Mouse (Mus musculus) kidney, postnatal 0 days (tissue): ENCODE data around the gene Myb. TPM values are rescaled to one million over a fixed set of nuclear protein-coding genes. Genes with fewer than 3 reads are reported as not detected.

Source experiments
- ATAC-seq: fragments of 200-750 bp; cut with Nextera tagmentation; replicated peaks from 2 replicates; pipeline ENCODE4 v1.8.0; 2017; ENCODE audit warnings: low read depth, moderate number of reproducible peaks, moderate TSS enrichment, moderate library complexity; ENCODE audit not compliant: low FRiP score
- DNase-seq: peaks from one replicate; pipeline ENCODE4 v3.0.0-alpha.2; 2016; ENCODE audit warnings: low spot score
- H3K27ac ChIP-seq: fragments of 300-500 bp; sonication (generic); 2 replicates; pipeline ENCODE4 v1.5.1; 2014; ENCODE audit warnings: mild to moderate bottlenecking
- H3K27me3 ChIP-seq: fragments of 300-500 bp; sonication (generic); 2 replicates; pipeline ENCODE4 v1.6.1; 2014; ENCODE audit warnings: low read length, mixed read lengths; ENCODE audit not compliant: insufficient read depth
- H3K36me3 ChIP-seq: fragments of 300-500 bp; sonication (generic); 2 replicates; pipeline ENCODE4 v1.6.1; 2014; ENCODE audit warnings: low read length, mixed read lengths; ENCODE audit not compliant: insufficient read depth
- H3K4me1 ChIP-seq: fragments of 300-500 bp; sonication (generic); replicated peaks from 2 replicates; pipeline ENCODE4 v1.6.1; 2014; ENCODE audit warnings: antibody characterized with exemption, low read length, mixed read lengths; ENCODE audit not compliant: insufficient read depth
- H3K4me2 ChIP-seq: fragments of 300-500 bp; sonication (generic); 2 replicates; pipeline ENCODE4 v1.6.1; 2014; ENCODE audit warnings: mild to moderate bottlenecking, low read length, moderate library complexity, mixed read lengths
- H3K4me3 ChIP-seq: fragments of 300-500 bp; sonication (generic); replicated peaks from 2 replicates; pipeline ENCODE4 v1.5.1; 2014; ENCODE audit warnings: low read depth, low read length
- H3K9ac ChIP-seq: fragments of 300-500 bp; sonication (generic); 2 replicates; pipeline ENCODE4 v1.6.1; 2014; ENCODE audit warnings: low read depth, low read length
- H3K9me3 ChIP-seq: fragments of 300-500 bp; sonication (generic); replicated peaks from 2 replicates; pipeline ENCODE4 v1.6.1; 2016; ENCODE audit warnings: low read length, inconsistent platforms, mixed read lengths
- CTCF ChIP-seq: IDR thresholded peaks from 2 replicates; pipeline ENCODE4 v1.5.1; 2016; ENCODE audit warnings: antibody characterized with exemption, low read depth, mild to moderate bottlenecking, moderate library complexity
- WGBS: fragments of 180-500 bp; shearing (Covaris S2); extraction: QIAGEN DNeasy Blood & Tissue Kit; methylation state at CpG from one replicate; pipeline ENCODE4 v1.1.7; 2014; 5-methylcytosine and 5-hydroxymethylcytosine counted together
- polyA plus RNA-seq: library from polyadenylated mRNA; unstranded; fragments of >200 nt; fragmentation: Nextera tagmentation; extraction: Ambion mirVana; gene quantifications from 2 replicates; pipeline ENCODE4 v1.2.1, GENCODE M21; 2015

Gene Myb
- 2.2 and 2.7 TPM in 2 replicates for polyA plus RNA-seq

DNA sequence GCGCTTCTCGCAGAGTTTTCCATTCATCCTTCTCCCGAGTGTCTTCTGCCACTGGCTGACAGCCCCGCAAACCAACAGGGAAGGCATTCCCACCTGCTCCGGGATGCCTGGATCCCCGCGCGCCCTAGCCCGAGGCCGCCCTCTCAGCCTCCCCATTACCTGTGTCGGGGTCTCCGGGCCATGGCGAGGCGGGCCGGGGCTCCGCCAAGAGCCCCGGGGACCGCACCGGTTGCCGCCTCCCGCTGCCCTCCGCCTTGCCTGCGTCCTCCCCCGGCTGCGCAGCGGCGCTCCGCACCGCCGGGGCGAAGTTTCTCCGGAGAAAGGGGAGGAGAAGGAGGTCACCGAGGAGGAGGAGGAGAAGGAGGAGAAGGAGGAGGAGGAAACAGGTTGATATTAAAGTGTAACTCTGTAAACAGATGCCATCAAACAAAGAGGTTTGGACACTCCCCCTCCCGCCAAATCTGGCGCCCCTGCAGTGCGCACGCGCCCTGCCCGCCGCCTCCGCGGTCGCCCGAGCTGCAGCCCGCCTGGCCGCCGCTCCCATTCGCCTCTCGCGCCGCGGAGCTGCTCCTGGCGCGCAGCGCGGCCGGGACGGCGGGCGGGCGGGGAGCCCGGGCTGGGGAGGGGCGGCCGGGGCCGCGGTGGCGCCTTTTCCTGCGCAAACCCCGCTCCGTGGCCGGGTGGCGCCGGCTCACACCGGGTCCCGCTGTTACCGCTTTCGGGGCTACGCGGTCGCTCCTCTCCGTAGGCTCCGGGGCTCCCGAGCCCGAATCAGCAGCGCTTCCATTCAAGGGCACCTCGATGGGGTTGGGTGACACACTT lies at the start of gene Myb:
Gene Myb, minus strand, starts transcription at position 448 of the 822 bp plus-strand sequence.
- H3K36me3 ChIP-seq = no peaks in the 10 kb centered on the region
- H3K9ac ChIP-seq = peak within 1 kb of the TSS; percentile 63
- H3K27ac ChIP-seq = no peak within 1 kb of the TSS
- H3K4me1 ChIP-seq = peaks cover 10% of the 10 kb centered on the region; the same call in 1 of the 2 replicates
- H3K4me3 ChIP-seq = peak within 1 kb of the TSS; percentile 66
- ATAC-seq (peak; percentile 77), DNase-seq (peak; percentile 74)
- peak within 1 kb of the TSS; percentile 100 for H3K4me2 ChIP-seq
- no peak for TF ChIP-seq CTCF
- WGBS = under 1% methylated on average over 77 of the region's 86 CpGs
- no peaks in the 10 kb centered on the region for H3K9me3 ChIP-seq
- H3K27me3 ChIP-seq = peaks cover 3% of the 10 kb centered on the region; the same call in 1 of the 2 replicates

DNA sequence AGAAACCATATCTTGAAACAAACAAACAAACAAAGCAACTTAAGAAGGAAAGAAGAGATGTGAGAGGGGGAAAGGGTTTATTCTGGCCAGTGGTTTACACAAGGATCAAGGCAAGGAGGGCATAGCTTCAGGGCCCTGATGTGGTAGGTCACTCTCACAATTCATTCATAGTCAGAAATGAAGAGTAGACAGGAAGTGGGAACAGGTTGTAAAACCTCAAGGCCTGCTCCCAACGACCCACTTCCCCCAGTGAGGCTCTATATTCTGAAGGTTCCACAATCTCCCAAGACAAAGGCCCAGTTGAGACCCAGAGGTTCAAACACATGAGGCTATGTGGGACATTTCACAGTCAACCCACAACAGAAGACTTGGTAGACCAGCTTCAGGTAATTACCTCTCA lies 46.6 kb upstream of the Myb start:
- Histone ChIP-seq H3K4me3 (no peak overlapping the region), H3K27ac (no peak overlapping the region), H3K4me2 (no peak overlapping the region), H3K9me3 (no peaks in the 10 kb centered on the region), H3K36me3 (no peaks in the 10 kb centered on the region), H3K9ac (no peak overlapping the region), H3K4me1 (no peaks in the 10 kb centered on the region), H3K27me3 (no peaks in the 10 kb centered on the region)
- ATAC-seq (no peak), DNase-seq (no peak)
- WGBS = 71% methylated on average over 1 of the region's 1 CpGs
- no peak for TF ChIP-seq CTCF

DNA sequence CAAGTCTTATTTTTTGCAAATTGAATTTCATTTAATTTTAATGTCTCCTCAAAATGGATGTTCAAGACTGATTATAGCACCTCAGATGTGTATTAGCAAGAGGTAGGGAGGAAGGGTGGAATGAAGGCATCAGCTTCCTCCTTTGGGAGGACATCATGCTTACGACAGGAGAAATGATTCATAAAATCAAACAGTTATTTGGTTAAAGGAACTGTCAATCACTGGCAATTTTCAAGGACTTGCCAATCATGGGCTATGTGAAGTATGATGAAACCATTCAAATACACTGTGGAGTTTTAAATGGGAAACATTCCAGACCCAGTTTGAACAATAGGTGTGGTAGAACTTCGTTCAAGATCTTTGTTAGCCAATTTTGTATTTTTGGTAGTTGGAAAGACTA lies 45.4 kb upstream of the Myb start:
- 83% methylated on average over 2 of the region's 2 CpGs for WGBS
- H3K27ac ChIP-seq = no peak overlapping the region
- ATAC-seq = no peak
- no peaks in the 10 kb centered on the region for H3K36me3 ChIP-seq
- no peak overlapping the region for H3K9ac ChIP-seq
- H3K27me3 ChIP-seq = no peaks in the 10 kb centered on the region
- H3K4me3 ChIP-seq = no peak overlapping the region
- no peak for DNase-seq
- H3K4me1 ChIP-seq = no peaks in the 10 kb centered on the region
- no peak for TF ChIP-seq CTCF
- H3K4me2 ChIP-seq = no peak overlapping the region
- no peaks in the 10 kb centered on the region for H3K9me3 ChIP-seq

DNA sequence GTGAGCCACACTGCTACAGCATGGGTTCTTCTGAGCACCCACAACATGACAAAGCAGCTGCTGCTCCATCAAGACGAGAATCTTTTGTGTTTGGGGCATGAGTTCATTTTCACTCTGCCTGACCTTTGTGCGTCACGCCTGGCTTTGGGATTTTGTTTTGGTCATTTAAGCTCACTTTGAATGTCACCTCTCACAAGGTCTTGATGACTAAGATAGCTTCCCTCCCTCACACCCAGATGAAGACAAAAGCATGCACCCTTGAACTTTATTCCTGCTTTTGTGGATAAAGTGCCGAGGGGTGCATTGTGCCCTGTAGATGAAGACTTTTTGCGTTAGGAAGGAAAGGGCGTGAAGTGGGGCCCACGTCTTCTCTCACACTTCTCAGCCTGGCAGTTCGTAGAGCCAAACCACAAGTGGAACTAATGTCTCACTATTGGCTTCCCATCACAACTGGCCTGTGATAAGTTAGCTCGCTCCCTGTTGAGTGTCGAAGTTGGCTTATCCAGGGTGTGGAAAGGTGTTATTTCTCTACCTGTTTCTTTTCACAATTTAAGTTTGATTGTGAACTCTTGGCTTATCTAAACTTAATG lies 43.8 kb upstream of the Myb start:
- ATAC-seq = no peak
- TF ChIP-seq CTCF = no peak
- H3K4me3 ChIP-seq = no peak overlapping the region
- no peak overlapping the region for H3K27ac ChIP-seq
- no peak overlapping the region for H3K4me2 ChIP-seq
- no peak for DNase-seq
- no peaks in the 10 kb centered on the region for H3K4me1 ChIP-seq
- 80% methylated on average over 10 of the region's 10 CpGs for WGBS
- H3K36me3 ChIP-seq = no peaks in the 10 kb centered on the region
- no peaks in the 10 kb centered on the region for H3K27me3 ChIP-seq
- H3K9me3 ChIP-seq = no peaks in the 10 kb centered on the region
- no peak overlapping the region for H3K9ac ChIP-seq

DNA sequence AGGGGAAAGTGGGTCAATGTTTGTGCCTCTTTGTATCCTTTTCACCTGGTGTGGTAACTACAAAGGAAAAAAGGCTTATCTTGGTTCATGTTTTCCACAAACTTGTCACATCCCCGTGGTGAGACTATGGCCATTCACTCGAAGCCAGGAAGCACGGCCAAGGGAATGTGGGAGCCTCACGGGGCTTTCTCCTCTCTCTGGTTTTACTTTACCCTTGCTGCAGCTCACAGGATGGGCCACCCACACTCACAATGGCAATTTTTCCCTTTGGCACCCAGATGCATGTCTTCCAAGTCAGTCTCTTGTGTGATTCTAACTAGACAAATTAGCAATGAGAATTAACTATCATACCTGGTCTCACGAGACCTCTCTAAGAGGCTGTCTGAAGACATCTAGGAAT lies 43.1 kb upstream of the Myb start:
- no peak for ATAC-seq
- H3K4me3 ChIP-seq = no peak overlapping the region
- no peaks in the 10 kb centered on the region for H3K27me3 ChIP-seq
- no peak overlapping the region for H3K4me2 ChIP-seq
- H3K4me1 ChIP-seq = no peaks in the 10 kb centered on the region
- H3K9me3 ChIP-seq = no peaks in the 10 kb centered on the region
- no peak overlapping the region for H3K27ac ChIP-seq
- TF ChIP-seq CTCF = no peak
- no peaks in the 10 kb centered on the region for H3K36me3 ChIP-seq
- no peak overlapping the region for H3K9ac ChIP-seq
- WGBS = 91% methylated on average over 5 of the region's 5 CpGs
- no peak for DNase-seq

DNA sequence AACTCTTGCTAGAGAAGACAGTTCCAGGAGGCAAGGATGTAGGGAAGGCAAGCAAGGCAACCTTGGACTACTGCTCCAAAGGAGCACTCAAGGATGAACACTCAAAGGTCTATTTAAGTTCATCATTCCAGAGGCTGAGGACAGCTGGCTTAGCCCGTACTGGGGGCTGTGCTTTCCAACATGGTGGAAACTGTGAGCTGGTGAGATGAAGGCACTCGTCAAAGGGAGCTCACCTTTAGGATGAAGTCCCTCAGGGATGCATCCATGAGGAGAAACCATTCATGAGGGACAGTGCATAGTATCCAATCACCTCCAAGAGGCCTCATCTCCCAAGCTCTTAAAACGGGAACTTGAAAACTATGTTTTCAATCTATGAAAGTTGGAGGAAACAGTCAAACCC lies 42.7 kb upstream of the Myb start:
- Histone ChIP-seq H3K4me3 (no peak overlapping the region), H3K4me2 (no peak overlapping the region), H3K4me1 (no peaks in the 10 kb centered on the region), H3K27ac (no peak overlapping the region), H3K9me3 (no peaks in the 10 kb centered on the region), H3K27me3 (no peaks in the 10 kb centered on the region), H3K9ac (no peak overlapping the region), H3K36me3 (no peaks in the 10 kb centered on the region)
- no peak for TF ChIP-seq CTCF
- ATAC-seq (no peak), DNase-seq (no peak)
- WGBS = 91% methylated on average over 3 of the region's 3 CpGs
